Comparison of ENCODE assay signal across 8 mouse cellular contexts in genomic region chr7:44385720-44386119, GRCm38 (mm10). TPM values are rescaled to one million over a fixed set of nuclear protein-coding genes. Genes with fewer than 3 reads are reported as not detected.
DNase-seq lines count a peak whose midpoint lies in the region; ATAC-seq and TF ChIP-seq lines count a peak whose summit lies in the region.

TSS of gene 1700008O03Rik (minus strand) at chr7:44385820.

- 0 out of 2 replicates have a peak within 1 kb of the TSS, but pooled peaks have one; percentile 13 for H3K9ac ChIP-seq in lung, postnatal 0 days (replicated peaks; ENCODE audit: low read depth)
- H3K9ac ChIP-seq in limb, embryonic 13.5 days = peak within 1 kb of the TSS; percentile 64; the same call in 1 of the 2 replicates
- peak within 1 kb of the TSS; percentile 39; the same call in 1 of the 2 replicates for H3K9ac ChIP-seq in stomach, embryonic 15.5 days

- H3K4me1 ChIP-seq in lung, postnatal 0 days (ENCODE audit: insufficient read depth, low read depth, low read length) = no peaks in the 10 kb centered on the region; the same call in 1 of the 2 replicates
- no peaks in the 10 kb centered on the region for H3K4me1 ChIP-seq in limb, embryonic 13.5 days
- H3K4me1 ChIP-seq in stomach, embryonic 15.5 days = peaks cover 7% of the 10 kb centered on the region

- peak; percentile 57 for DNase-seq in cerebellum, adult 11-12 months
- no peak for DNase-seq in cerebellum, adult 8-10 months
- no peak for DNase-seq in lung, postnatal 0 days (ENCODE audit: low spot score)
- DNase-seq in lung, adult 18-20 months = no peak
- no peak for DNase-seq in adrenal gland, postnatal 36 days
- no peak for DNase-seq in spleen, postnatal 4 days (ENCODE audit: low spot score in 2 of 2)

- WGBS in lung, postnatal 0 days = 70% methylated on average over 12 of the region's 12 CpGs
- WGBS in limb, embryonic 13.5 days = 75% methylated on average over 12 of the region's 12 CpGs
- 72% methylated on average over 12 of the region's 12 CpGs for WGBS in stomach, embryonic 15.5 days

- peak within 1 kb of the TSS; percentile 36 for H3K4me3 ChIP-seq in lung, postnatal 0 days (ENCODE audit: low read depth, low read length)
- H3K4me3 ChIP-seq in limb, embryonic 13.5 days = peak within 1 kb of the TSS; percentile 55
- peak within 1 kb of the TSS; percentile 51 for H3K4me3 ChIP-seq in stomach, embryonic 15.5 days (replicated peaks)

- no peak for ATAC-seq in lung, postnatal 0 days
- ATAC-seq in limb, embryonic 13.5 days (ENCODE audit: low FRiP score, low read depth) = no peak
- no peak for ATAC-seq in stomach, embryonic 15.5 days (ENCODE audit: insufficient read depth, low FRiP score, low read depth)

- H3K27ac ChIP-seq in lung, postnatal 0 days (ENCODE audit: low read length) = no peak within 1 kb of the TSS
- H3K27ac ChIP-seq in limb, embryonic 13.5 days = no peak within 1 kb of the TSS
- no peak within 1 kb of the TSS for H3K27ac ChIP-seq in stomach, embryonic 15.5 days

- H3K9me3 ChIP-seq in lung, postnatal 0 days (ENCODE audit: low read length) = no peaks in the 10 kb centered on the region
- H3K9me3 ChIP-seq in limb, embryonic 13.5 days = no peaks in the 10 kb centered on the region
- no peaks in the 10 kb centered on the region for H3K9me3 ChIP-seq in stomach, embryonic 15.5 days

- no peaks in the 10 kb centered on the region; the same call in 1 of the 2 replicates for H3K27me3 ChIP-seq in lung, postnatal 0 days (replicated peaks; ENCODE audit: insufficient read depth, low read length)
- peaks cover 50% of the 10 kb centered on the region for H3K27me3 ChIP-seq in limb, embryonic 13.5 days
- H3K27me3 ChIP-seq in stomach, embryonic 15.5 days (replicated peaks) = 0 out of 2 replicates have a peak, but pooled peaks cover 9% of the 10 kb centered on the region

- TF ChIP-seq CTCF in lung, postnatal 0 days (IDR thresholded peaks at IDR 0.05) = no peak

- no peaks in the 10 kb centered on the region for H3K36me3 ChIP-seq in lung, postnatal 0 days (ENCODE audit: insufficient read depth, low read length)
- no peaks in the 10 kb centered on the region for H3K36me3 ChIP-seq in limb, embryonic 13.5 days
- H3K36me3 ChIP-seq in stomach, embryonic 15.5 days = no peaks in the 10 kb centered on the region

- TF ChIP-seq EP300 in lung, postnatal 0 days (IDR thresholded peaks at IDR 0.05) = no peak

- H3K4me2 ChIP-seq in lung, postnatal 0 days (replicated peaks; ENCODE audit: low read depth, low read length) = peak within 1 kb of the TSS; percentile 75
- H3K4me2 ChIP-seq in limb, embryonic 13.5 days (replicated peaks) = peak within 1 kb of the TSS; percentile 91
- peak within 1 kb of the TSS; percentile 91 for H3K4me2 ChIP-seq in stomach, embryonic 15.5 days

RNA-seq across cellular contexts. Expression of gene 1700008O03Rik, which starts in this region (rescaled TPM):
- 0.87 and 1.2 TPM in 2 replicates for polyA plus RNA-seq in lung, postnatal 0 days (2015; fragmentation: Nextera tagmentation; extraction: Ambion mirVana)
- 1.1 TPM in 2 replicates for polyA plus RNA-seq in limb, embryonic 13.5 days (2015; fragmentation: Nextera tagmentation; extraction: Ambion mirVana)
- 0.80 and 1.2 TPM in 2 replicates for polyA plus RNA-seq in stomach, embryonic 15.5 days (2015; fragmentation: Nextera tagmentation; extraction: Ambion mirVana)
- under 1 TPM; 0.63 to 0.99 TPM for total RNA-seq in adrenal gland, postnatal 36 days (2021)

Comparison
In these comparisons a context has a peak if more than half of its experiments do, and no peak if none do; other contexts are left out.
1. H3K9ac ChIP-seq: peak in every context shown above with its lines; median percentile 64 in limb, embryonic 13.5 days; 39 in stomach, embryonic 15.5 days; 13 in lung, postnatal 0 days.